Mouse (Mus musculus): ENCODE measurements around the gene Foxp2.

The Foxp2 gene

GRCm38 (mm10) chr6:14901183-14901970 is at the start of gene Foxp2:
Gene Foxp2 (plus strand): TSS chr6:14901349.
- peak; percentile 52 for DNase-seq (ENCODE audit: low read depth, low spot score)

GRCm38 (mm10) chr6:14885199-14885598 is 15.9 kb upstream of the Foxp2 start:
- DNase-seq (ENCODE audit: low read depth, low spot score) = no peak

GRCm38 (mm10) chr6:14897028-14897427 is 4.1 kb upstream of the Foxp2 start:
- no peak for DNase-seq (ENCODE audit: low read depth, low spot score)

- no peak for DNase-seq (ENCODE audit: low read depth, low spot score)
These were observed 2.9 kb upstream of the Foxp2 start for GRCm38 (mm10) chr6:14898096-14898855.

- no peak for DNase-seq (ENCODE audit: low read depth, low spot score)
These were observed 2.0 kb upstream of the Foxp2 start for GRCm38 (mm10) chr6:14899021-14899610.

GRCm38 (mm10) chr6:14899936-14900578 is 1.1 kb upstream of the Foxp2 start:
- DNase-seq (ENCODE audit: low read depth, low spot score) = peak; percentile 4

- peak; percentile 51 for DNase-seq (ENCODE audit: low read depth, low spot score)
These were observed 549 bp upstream of the Foxp2 start for GRCm38 (mm10) chr6:14900579-14901021.

- DNase-seq (ENCODE audit: low read depth, low spot score) = no peak
These were observed 972 bp downstream of the Foxp2 start for GRCm38 (mm10) chr6:14901971-14902670.

GRCm38 (mm10) chr6:14903271-14903965 is 2.3 kb downstream of the Foxp2 start:
- DNase-seq (ENCODE audit: low read depth, low spot score) = no peak

GRCm38 (mm10) chr6:14915066-14915465 is 13.9 kb downstream of the Foxp2 start:
- DNase-seq (ENCODE audit: low read depth, low spot score) = no peak

- no peak for DNase-seq (ENCODE audit: low read depth, low spot score)
These were observed 21.6 kb downstream of the Foxp2 start for GRCm38 (mm10) chr6:14922704-14923103.

- DNase-seq (ENCODE audit: low read depth, low spot score) = no peak
These were observed 23.9 kb downstream of the Foxp2 start for GRCm38 (mm10) chr6:14924976-14925489.

GRCm38 (mm10) chr6:14951060-14951459 is 49.9 kb downstream of the Foxp2 start:
- no peak for DNase-seq (ENCODE audit: low read depth, low spot score)

- no peak for DNase-seq (ENCODE audit: low read depth, low spot score)
These were observed 51.6 kb downstream of the Foxp2 start for GRCm38 (mm10) chr6:14952731-14953130.

GRCm38 (mm10) chr6:14977042-14977441 is 75.9 kb downstream of the Foxp2 start:
- DNase-seq (ENCODE audit: low read depth, low spot score) = no peak

- no peak for DNase-seq (ENCODE audit: low read depth, low spot score)
These were observed 77.1 kb downstream of the Foxp2 start for GRCm38 (mm10) chr6:14978201-14978600.

- no peak for DNase-seq (ENCODE audit: low read depth, low spot score)
These were observed 107.0 kb downstream of the Foxp2 start for GRCm38 (mm10) chr6:15008113-15008512.

- no peak for DNase-seq (ENCODE audit: low read depth, low spot score)
These were observed 127.3 kb downstream of the Foxp2 start for GRCm38 (mm10) chr6:15028488-15028887.

GRCm38 (mm10) chr6:15029446-15030125 is 128.4 kb downstream of the Foxp2 start:
- no peak for DNase-seq (ENCODE audit: low read depth, low spot score)

GRCm38 (mm10) chr6:15063246-15063645 is 162.1 kb downstream of the Foxp2 start:
- no peak for DNase-seq (ENCODE audit: low read depth, low spot score)

Data from CD4-positive, CD25-positive, alpha-beta regulatory T cell, adult 2 months (primary cell).